Mouse (Mus musculus): ENCODE results near the gene H2-DMb1. TPM values are rescaled to one million over a fixed set of nuclear protein-coding genes. Genes with fewer than 3 reads are reported as not detected.

The H2-DMb1 gene
- total RNA-seq (2021): 1 to 10 TPM; 2.2 to 2.7 TPM
- long read RNA-seq, experiment 1, transcript H2-DMb1-201 (6 exons, 1,404 nt): major isoform, 7 of 7 reads
- long read RNA-seq, experiment 1, partial matches to known transcripts: 0 of 7 reads
- long read RNA-seq, experiment 1, other reads (novel, unspliced or antisense): 0 of 7 reads
- long read RNA-seq, experiment 2, transcript H2-DMb1-201 (6 exons, 1,404 nt): major isoform, 6 of 6 reads
- long read RNA-seq, experiment 2, partial matches to known transcripts: 0 of 6 reads
- long read RNA-seq, experiment 2, other reads (novel, unspliced or antisense): 0 of 6 reads

DNA sequence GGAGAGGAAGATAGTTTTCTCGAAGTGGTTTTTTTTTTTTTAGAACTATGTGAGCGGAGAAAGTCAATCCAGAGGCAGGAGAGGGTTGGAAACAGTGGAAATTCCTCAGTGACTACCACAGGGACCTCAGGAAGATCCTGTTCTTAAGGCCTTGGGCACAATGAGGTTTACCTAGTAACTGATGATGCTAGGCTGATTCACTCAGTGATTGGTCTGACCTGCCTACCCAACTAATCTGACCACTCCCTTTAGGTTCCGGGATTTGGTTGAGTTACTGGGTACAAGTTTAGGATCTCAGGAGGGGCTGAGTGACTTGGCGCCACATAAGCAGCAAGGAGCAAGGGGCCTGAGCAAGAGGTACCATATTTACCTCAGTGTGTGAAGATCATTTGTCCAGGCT, at the start of gene H2-DMb1:
TSS of gene H2-DMb1 (plus strand) at position 150 of the 400 bp plus-strand sequence.
- peak in 1 of 2 experiments; percentile 43 for DNase-seq (ENCODE audit: low spot score in 2 of 2)

- DNase-seq (ENCODE audit: low spot score in 2 of 2): no peak
Observed at GRCm38 (mm10) chr17:34104804-34105203, 48.1 kb upstream of the H2-DMb1 start.

DNA sequence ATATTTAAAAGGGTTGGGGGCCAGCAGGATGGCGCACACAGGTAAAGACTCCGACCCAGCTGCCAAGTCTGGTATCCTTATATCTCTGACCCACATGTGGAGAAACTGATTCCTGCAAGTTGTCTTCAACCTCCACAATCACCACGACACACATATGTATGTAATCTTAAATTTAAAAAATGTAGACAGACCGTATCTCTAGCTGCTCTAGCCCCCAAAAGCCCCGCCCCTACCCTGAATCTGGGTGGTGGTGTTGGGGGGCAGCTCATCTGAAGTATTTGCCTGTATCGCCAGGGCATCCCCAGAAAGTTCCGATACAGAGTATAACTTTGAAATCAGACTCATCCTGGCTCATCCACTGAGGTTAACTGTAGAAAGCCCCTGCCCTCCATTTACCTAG, 46.3 kb upstream of the H2-DMb1 start:
- no peak for DNase-seq (ENCODE audit: low spot score in 2 of 2)

- no peak for DNase-seq (ENCODE audit: low spot score in 2 of 2)
Observed at GRCm38 (mm10) chr17:34107109-34107867, 45.6 kb upstream of the H2-DMb1 start.

GRCm38 (mm10) chr17:34108460-34108859, 44.4 kb upstream of the H2-DMb1 start:
- no peak for DNase-seq (ENCODE audit: low spot score in 2 of 2)

- DNase-seq (ENCODE audit: low spot score in 2 of 2): no peak
Observed at GRCm38 (mm10) chr17:34109038-34109805, 43.6 kb upstream of the H2-DMb1 start.

DNA sequence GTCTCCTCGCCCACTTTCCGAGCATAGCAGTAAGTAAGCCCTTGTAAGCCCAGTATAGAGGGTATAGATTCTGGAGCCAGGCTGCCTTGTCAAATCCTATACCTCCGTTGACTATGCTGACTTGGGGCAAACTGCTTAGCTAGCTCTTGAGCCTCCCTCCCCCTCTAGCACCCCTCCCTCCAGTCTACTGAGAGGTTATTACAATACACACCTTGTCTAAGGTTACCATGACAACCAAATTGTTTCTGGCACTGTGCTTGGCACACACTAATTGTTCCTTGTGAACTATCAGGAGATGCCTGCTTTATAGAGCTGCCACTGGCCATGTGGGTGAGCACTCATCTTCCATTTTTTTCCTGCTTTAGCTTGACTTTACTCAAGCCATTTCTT, 43.1 kb upstream of the H2-DMb1 start:
- DNase-seq (ENCODE audit: low spot score in 2 of 2): no peak

DNA sequence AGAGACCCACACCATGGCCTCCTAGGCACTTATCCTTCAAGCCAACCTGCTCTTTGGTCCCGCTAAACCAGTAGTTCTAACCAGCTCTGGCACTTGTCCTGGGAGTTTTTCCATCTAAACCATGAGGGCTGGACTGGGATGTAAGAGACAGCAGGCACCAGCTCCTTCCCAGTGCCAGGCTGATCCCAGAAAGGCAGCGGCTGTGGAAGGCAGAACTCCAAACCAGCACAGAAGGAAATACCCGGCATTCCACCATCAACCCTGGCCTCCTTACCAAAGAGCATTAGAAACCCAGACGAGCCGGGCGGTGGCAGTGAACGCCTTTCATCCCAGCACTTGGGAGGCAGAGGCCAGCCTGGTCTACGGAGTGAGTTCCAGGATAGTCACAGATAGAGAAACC, 42.6 kb upstream of the H2-DMb1 start:
- no peak for DNase-seq (ENCODE audit: low spot score in 2 of 2)

DNA sequence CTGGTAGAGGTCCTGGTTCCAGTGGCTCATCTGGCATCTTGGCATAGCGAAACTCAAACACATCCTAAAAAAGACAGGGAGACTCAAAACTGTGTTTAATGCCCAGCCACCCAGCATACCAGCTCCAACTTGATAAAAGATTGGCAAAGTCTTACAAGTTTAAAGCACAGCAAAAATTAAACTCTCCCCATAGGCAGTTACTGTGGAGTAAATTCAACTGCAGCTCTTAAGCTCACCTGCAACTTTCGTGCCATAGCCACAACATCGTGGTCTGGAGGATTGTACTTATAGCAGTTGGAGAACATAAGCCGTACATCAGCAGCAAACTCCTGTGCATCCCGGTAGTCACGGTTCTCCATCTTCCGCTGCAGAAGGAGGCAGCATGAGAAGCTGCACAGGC, 38.8 kb upstream of the H2-DMb1 start:
- no peak for DNase-seq (ENCODE audit: low spot score in 2 of 2)

- DNase-seq (ENCODE audit: low spot score in 2 of 2): no peak
Observed at GRCm38 (mm10) chr17:34116736-34117370, 36.0 kb upstream of the H2-DMb1 start.

GRCm38 (mm10) chr17:34117421-34118112, 35.3 kb upstream of the H2-DMb1 start:
- DNase-seq (ENCODE audit: low spot score in 2 of 2): no peak

DNA sequence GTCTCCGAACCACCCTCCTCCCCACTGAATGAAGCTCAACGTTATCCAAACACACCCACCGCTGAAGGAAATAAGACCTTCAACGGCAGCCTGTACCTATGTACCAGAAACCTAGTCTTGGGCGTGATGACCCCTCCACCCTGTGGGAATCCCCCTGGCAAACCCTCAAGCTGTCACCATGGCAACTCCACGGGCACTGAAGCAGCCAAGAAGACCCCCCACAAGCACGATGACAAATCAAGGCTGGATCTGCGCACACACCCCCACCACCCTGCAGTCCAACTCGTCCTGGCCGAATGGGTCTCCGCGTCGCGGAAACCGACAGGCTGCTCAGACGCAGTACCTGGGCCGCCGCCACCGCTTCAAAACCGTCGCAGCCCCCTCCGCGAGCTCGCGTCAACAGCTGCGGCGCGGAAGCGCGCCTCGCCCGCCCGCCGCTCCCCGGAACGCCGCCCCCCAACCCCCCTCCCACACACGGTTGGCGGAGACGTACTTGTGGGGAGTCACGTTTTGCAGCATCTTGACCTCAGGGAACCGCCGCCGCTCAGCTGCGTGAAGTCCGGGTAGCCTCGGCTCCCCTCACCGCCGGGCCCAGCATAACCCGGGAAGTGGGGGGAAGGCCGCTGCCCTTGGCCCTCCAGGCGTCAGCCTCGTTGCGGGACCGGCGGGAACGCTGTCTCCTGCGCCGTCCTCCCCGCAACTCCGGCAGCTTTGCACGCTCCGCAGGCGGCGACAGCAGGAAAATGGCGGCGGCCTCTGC, 34.6 kb upstream of the H2-DMb1 start:
- peak in 1 of 2 experiments; percentile 50 for DNase-seq (ENCODE audit: low spot score in 2 of 2)

GRCm38 (mm10) chr17:34118873-34119248, 34.0 kb upstream of the H2-DMb1 start:
- no peak for DNase-seq (ENCODE audit: low spot score in 2 of 2)

DNA sequence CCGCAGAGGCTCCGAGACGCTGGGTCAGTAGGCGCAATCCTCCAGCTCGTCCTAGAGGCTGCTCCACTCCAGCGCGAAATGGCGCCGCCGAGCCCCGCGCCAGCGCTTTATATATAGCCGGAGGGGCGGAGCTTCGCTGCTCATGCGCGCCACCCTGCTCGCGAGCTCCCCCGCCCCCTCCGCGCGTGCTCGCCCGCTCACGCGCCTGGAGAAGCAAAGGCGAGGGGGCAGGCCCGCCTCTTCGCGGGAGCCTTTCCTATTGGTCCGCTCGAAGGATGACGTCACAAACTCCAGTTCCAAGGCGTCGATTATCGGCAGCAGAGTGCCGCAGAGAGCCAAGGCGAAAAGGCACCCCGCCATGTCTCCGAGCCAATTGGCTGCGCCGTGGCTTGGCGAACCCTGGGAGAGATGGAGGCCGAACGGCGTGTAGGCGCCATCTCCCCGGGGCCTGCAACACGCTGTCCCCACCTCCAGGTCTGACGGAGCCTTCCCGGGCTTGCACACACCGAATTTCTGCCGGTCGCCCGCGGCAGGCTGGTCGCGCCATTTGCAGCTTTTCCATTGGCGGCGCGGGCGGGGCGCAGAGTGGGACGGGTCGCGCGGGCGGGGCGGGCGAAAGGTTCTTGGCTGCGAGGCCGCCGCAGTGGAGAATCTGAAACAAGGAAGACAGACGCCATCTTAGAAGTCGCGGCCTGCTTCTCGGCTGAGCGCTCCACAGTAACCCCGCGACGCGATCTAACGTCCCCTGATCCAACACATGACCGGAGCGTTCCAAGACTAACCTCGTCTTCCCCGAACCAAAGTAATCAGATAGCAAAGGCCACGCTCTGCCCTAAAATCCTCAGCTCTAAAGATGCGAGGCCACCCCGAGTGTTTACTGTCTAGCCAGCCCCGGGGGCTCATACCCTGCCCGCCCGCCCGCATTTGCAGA, 33.4 kb upstream of the H2-DMb1 start, which contains the start of gene H2-DMa:
TSS of gene H2-DMa (plus strand) at position 293 of the 931 bp plus-strand sequence.
- peak; percentile 98 for DNase-seq (ENCODE audit: low spot score in 2 of 2)

GRCm38 (mm10) chr17:34120180-34120723, 32.6 kb upstream of the H2-DMb1 start:
- DNase-seq (ENCODE audit: low spot score in 2 of 2): peak; percentile 85 to 89

GRCm38 (mm10) chr17:34120814-34121171, 32.1 kb upstream of the H2-DMb1 start:
- peak in 1 of 2 experiments; percentile 69 for DNase-seq (ENCODE audit: low spot score in 2 of 2)

- DNase-seq (ENCODE audit: low spot score in 2 of 2): peak; percentile 86 to 92
Observed at GRCm38 (mm10) chr17:34121172-34121878, 31.5 kb upstream of the H2-DMb1 start.

DNA sequence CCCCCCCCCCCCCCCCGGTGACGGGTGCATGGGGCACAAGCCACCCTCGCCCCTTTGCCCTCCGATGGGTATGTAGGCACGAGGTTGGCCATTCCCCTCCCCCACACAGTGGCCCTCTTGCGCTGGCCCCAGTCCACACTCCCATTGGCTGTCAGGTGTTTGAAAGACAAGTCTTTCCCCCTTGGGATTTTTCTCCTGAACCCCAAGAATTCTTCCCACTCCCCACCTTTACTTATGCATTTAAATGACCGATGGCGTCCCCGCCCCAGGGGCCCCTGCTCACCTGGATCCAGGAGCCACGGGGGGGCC, 31.0 kb upstream of the H2-DMb1 start:
- peak in 1 of 2 experiments; percentile 55 for DNase-seq (ENCODE audit: low spot score in 2 of 2)

Measured in left cerebral cortex, adult 18-20 months (tissue).